Mouse (Mus musculus): ENCODE results near the gene Brca2. TPM values are rescaled to one million over a fixed set of nuclear protein-coding genes. Genes with fewer than 3 reads are reported as not detected.

Gene Brca2
- polyA plus RNA-seq, 1 experiment from 2014 or later, result 13.8 TPM

DNA sequence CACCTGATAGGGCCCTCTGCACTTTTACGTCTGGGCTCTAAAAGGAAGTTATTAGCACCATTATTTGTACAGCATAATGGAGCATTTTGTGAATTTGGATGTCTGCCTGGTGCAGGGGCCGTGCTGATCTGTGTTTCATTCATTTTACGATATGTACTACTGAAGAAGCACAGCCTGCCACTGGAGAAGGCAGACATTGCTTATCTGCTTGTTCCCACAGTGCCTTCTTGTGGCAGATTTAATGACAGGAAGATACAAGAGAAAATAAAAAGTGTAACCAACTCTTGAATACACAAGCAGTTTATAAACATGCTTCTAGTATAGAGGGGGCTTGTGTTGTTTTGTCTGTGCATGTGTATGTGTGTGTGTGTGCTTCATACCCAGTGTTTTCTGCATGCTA, 29.2 kb downstream of the Brca2 start:
- Histone ChIP-seq H3K27me3 (ENCODE audit: control insufficient read depth, insufficient read depth, low read length) (no peaks in the 10 kb centered on the region), H3K4me1 (ENCODE audit: control insufficient read depth, insufficient read depth, low read length) (no peaks in the 10 kb centered on the region), H3K4me3 (ENCODE audit: low read length) (no peak overlapping the region), H3K27ac (ENCODE audit: low read length) (no peak overlapping the region), H3K4me2 (ENCODE audit: low read depth, low read length) (no peak overlapping the region), H3K9me3 (replicated peaks; ENCODE audit: control insufficient read depth, low read length) (no peaks in the 10 kb centered on the region), H3K36me3 (ENCODE audit: control insufficient read depth, insufficient read depth) (peaks cover 26% of the 10 kb centered on the region), H3K9ac (ENCODE audit: low read length) (no peak overlapping the region)
- no peak for ATAC-seq (replicated peaks; ENCODE audit: extremely low read depth, insufficient read depth, low FRiP score)
- 56% methylated on average over 3 of the region's 3 CpGs for WGBS

DNA sequence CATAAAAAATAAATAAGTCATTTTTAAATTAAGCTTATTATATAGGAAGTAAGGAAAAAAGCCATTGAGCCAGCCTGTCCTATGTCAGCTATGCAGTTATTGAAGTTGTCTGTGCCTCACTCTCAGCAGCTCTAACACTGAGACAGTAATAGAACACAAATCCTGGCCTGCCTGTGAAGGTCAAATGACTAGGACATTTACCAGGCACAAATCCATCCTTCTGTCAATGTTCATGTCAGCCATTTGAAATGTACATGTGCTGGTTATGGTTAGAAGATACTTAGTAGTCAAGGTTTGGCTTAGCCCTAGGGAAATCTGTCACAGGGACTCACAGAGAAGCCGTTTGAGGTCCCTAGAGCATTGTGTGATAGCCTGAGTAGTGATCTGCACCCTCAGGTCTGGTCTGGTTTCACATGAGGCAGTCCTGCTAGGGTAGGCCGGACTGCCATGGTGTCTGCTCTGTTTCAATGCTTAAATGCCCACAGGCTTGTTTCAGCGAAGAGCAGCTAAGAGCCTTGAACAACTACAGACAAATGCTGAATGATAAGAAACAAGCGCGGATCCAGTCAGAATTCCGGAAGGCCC, 37.2 kb downstream of the Brca2 start:
- H3K9ac ChIP-seq (ENCODE audit: low read length), result no peak overlapping the region
- ATAC-seq (replicated peaks; ENCODE audit: extremely low read depth, insufficient read depth, low FRiP score), result peak; percentile 65
- H3K4me2 ChIP-seq (ENCODE audit: low read depth, low read length), result no peak overlapping the region
- no peak overlapping the region for H3K4me3 ChIP-seq (ENCODE audit: low read length)
- H3K36me3 ChIP-seq (ENCODE audit: control insufficient read depth, insufficient read depth), result peaks cover 31% of the 10 kb centered on the region
- H3K27me3 ChIP-seq (ENCODE audit: control insufficient read depth, insufficient read depth, low read length), result no peaks in the 10 kb centered on the region
- 0 out of 2 replicates have a peak, but pooled peaks cover 3% of the 10 kb centered on the region for H3K4me1 ChIP-seq (ENCODE audit: control insufficient read depth, insufficient read depth, low read length)
- H3K9me3 ChIP-seq (replicated peaks; ENCODE audit: control insufficient read depth, low read length), result no peaks in the 10 kb centered on the region
- peak overlapping the region; percentile 77 for H3K27ac ChIP-seq (ENCODE audit: low read length)
- WGBS, result 45% methylated on average over 6 of the region's 6 CpGs

DNA sequence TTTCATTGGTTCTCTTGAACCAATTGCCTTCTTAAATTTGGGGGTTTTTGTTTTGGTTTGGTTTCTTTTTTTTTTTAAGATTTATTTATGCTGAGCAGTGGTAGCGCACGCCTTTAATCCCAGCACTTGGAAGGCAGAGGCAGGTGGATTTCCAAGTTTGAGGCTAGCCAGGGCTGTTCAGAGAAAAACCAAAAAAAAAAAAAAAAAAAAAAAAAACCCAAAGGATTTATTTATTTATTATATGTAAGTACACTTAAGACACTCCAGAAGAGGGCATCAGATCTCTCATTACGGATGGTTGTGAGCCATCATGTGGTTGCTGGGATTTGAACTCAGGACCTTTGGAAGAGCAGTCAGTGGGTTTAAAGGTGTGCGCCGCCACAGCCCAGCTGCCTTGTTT, 38.4 kb downstream of the Brca2 start:
- Histone ChIP-seq H3K4me1 (ENCODE audit: control insufficient read depth, insufficient read depth, low read length) (0 out of 2 replicates have a peak, but pooled peaks cover 3% of the 10 kb centered on the region), H3K9ac (ENCODE audit: low read length) (no peak overlapping the region), H3K4me3 (ENCODE audit: low read length) (no peak overlapping the region), H3K4me2 (ENCODE audit: low read depth, low read length) (no peak overlapping the region), H3K9me3 (replicated peaks; ENCODE audit: control insufficient read depth, low read length) (no peaks in the 10 kb centered on the region), H3K36me3 (ENCODE audit: control insufficient read depth, insufficient read depth) (peaks cover 30% of the 10 kb centered on the region), H3K27me3 (ENCODE audit: control insufficient read depth, insufficient read depth, low read length) (no peaks in the 10 kb centered on the region), H3K27ac (ENCODE audit: low read length) (no peak overlapping the region)
- no peak for ATAC-seq (replicated peaks; ENCODE audit: extremely low read depth, insufficient read depth, low FRiP score)
- WGBS, result 96% methylated on average over 5 of the region's 5 CpGs

DNA sequence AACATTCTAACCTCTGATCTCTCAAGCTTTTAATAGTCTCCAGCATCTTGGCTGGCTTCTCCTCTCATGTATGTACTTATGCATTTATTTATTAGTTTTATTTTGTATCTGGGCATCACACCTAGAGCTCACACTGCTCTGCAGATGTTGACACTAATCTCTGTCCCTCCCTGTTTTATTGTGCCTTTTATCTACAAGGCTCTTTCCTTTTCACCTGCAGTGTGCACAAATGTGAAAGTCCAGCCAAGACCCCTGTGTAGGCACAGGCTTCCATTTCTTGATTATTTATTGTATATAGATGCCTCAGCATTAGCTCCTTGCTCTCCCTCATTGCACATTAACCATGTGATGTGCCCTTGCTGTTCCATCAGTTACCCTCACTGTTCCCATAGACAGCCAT, 38.9 kb downstream of the Brca2 start:
- H3K36me3 ChIP-seq (ENCODE audit: control insufficient read depth, insufficient read depth), result peaks cover 30% of the 10 kb centered on the region

DNA sequence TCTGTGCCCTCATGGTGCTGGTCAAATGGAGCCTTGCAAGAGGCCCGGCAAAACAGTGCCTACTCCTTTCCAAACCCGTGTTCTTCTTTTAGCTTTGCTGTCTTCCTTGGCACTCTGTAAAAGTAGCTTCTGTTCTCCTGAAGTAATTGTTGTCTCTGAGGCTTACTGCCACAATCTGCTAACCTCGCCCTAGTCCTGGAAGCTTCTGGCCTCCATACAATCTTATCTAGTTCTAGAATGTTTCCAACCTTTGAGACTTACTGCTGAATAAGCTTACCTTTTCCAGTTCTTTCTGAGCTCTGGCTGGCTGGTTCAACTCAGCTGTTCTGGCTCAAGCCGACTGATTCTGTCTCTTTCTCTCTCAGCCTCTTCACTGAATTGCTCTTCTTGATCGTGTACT, 39.4 kb downstream of the Brca2 start:
- ATAC-seq (replicated peaks; ENCODE audit: extremely low read depth, insufficient read depth, low FRiP score), result no peak
- Histone ChIP-seq H3K4me1 (ENCODE audit: control insufficient read depth, insufficient read depth, low read length) (0 out of 2 replicates have a peak, but pooled peaks cover 3% of the 10 kb centered on the region), H3K9me3 (replicated peaks; ENCODE audit: control insufficient read depth, low read length) (no peaks in the 10 kb centered on the region), H3K27me3 (ENCODE audit: control insufficient read depth, insufficient read depth, low read length) (no peaks in the 10 kb centered on the region), H3K9ac (ENCODE audit: low read length) (no peak overlapping the region), H3K27ac (ENCODE audit: low read length) (no peak overlapping the region), H3K4me3 (ENCODE audit: low read length) (no peak overlapping the region), H3K4me2 (ENCODE audit: low read depth, low read length) (no peak overlapping the region), H3K36me3 (ENCODE audit: control insufficient read depth, insufficient read depth) (peaks cover 29% of the 10 kb centered on the region)
- WGBS, result 85% methylated on average over 5 of the region's 5 CpGs

More for the DNA sequence above, 38.9 kb downstream of the Brca2 start:
- 0 out of 2 replicates have a peak, but pooled peaks cover 3% of the 10 kb centered on the region for H3K4me1 ChIP-seq (ENCODE audit: control insufficient read depth, insufficient read depth, low read length)
- no peak for ATAC-seq (replicated peaks; ENCODE audit: extremely low read depth, insufficient read depth, low FRiP score)
- no peaks in the 10 kb centered on the region for H3K27me3 ChIP-seq (ENCODE audit: control insufficient read depth, insufficient read depth, low read length)
- H3K9ac ChIP-seq (ENCODE audit: low read length), result no peak overlapping the region
- H3K4me2 ChIP-seq (ENCODE audit: low read depth, low read length), result no peak overlapping the region
- H3K27ac ChIP-seq (ENCODE audit: low read length), result no peak overlapping the region
- H3K4me3 ChIP-seq (ENCODE audit: low read length), result no peak overlapping the region
- H3K9me3 ChIP-seq (replicated peaks; ENCODE audit: control insufficient read depth, low read length), result no peaks in the 10 kb centered on the region

DNA sequence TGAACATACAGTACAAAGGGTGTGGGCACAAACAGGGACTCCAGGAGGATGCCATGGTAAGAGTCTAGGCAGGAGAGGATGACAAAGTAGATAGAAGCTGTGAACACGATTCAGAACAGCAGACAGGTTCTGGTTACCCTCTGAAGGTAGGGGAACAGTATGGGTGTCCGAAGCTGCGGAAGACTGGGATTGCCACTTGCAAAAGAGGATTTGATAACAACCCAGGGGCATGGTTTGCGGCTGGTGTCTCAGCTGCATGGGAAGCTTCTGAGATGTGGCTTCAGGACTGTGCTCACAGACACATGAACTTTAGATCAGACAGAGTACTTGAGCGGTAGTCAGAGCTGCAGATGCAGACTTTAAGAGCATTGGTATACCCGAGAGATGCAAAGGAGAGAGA, 42.0 kb downstream of the Brca2 start:
- Histone ChIP-seq H3K9me3 (replicated peaks; ENCODE audit: control insufficient read depth, low read length) (no peaks in the 10 kb centered on the region), H3K4me1 (ENCODE audit: control insufficient read depth, insufficient read depth, low read length) (0 out of 2 replicates have a peak, but pooled peaks cover 3% of the 10 kb centered on the region), H3K27me3 (ENCODE audit: control insufficient read depth, insufficient read depth, low read length) (no peaks in the 10 kb centered on the region), H3K27ac (ENCODE audit: low read length) (no peak overlapping the region), H3K4me2 (ENCODE audit: low read depth, low read length) (no peak overlapping the region), H3K9ac (ENCODE audit: low read length) (no peak overlapping the region), H3K4me3 (ENCODE audit: low read length) (no peak overlapping the region), H3K36me3 (ENCODE audit: control insufficient read depth, insufficient read depth) (peaks cover 23% of the 10 kb centered on the region)
- no peak for ATAC-seq (replicated peaks; ENCODE audit: extremely low read depth, insufficient read depth, low FRiP score)
- 90% methylated on average over 6 of the region's 6 CpGs for WGBS

DNA sequence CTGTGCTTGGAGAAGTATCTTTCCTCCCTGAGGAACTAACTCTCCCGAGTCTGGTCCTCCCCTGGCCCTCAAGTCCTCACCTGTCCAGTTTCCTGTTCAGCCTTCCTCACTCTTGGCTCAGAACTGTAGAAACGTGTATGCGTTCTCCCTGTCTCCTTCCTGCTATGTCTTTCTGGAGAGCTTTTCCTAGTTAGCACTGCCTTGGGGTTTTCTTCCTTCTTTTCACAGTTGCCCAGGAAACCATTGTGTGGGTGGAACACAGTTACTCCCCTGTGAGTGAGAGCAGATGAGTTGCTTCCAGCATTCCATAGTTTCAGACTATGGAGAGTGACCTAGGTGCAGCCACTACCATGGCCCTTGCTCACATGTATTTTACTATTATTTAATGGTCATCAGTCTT, 43.8 kb downstream of the Brca2 start:
- H3K9ac ChIP-seq (ENCODE audit: low read length), result no peak overlapping the region
- H3K27me3 ChIP-seq (ENCODE audit: control insufficient read depth, insufficient read depth, low read length), result no peaks in the 10 kb centered on the region
- no peak overlapping the region for H3K27ac ChIP-seq (ENCODE audit: low read length)
- H3K4me2 ChIP-seq (ENCODE audit: low read depth, low read length), result no peak overlapping the region
- H3K36me3 ChIP-seq (ENCODE audit: control insufficient read depth, insufficient read depth), result peaks cover 23% of the 10 kb centered on the region
- H3K4me3 ChIP-seq (ENCODE audit: low read length), result no peak overlapping the region
- no peaks in the 10 kb centered on the region for H3K4me1 ChIP-seq (ENCODE audit: control insufficient read depth, insufficient read depth, low read length)
- no peaks in the 10 kb centered on the region for H3K9me3 ChIP-seq (replicated peaks; ENCODE audit: control insufficient read depth, low read length)
- WGBS, result 75% methylated on average over 3 of the region's 3 CpGs
- ATAC-seq (replicated peaks; ENCODE audit: extremely low read depth, insufficient read depth, low FRiP score), result no peak

DNA sequence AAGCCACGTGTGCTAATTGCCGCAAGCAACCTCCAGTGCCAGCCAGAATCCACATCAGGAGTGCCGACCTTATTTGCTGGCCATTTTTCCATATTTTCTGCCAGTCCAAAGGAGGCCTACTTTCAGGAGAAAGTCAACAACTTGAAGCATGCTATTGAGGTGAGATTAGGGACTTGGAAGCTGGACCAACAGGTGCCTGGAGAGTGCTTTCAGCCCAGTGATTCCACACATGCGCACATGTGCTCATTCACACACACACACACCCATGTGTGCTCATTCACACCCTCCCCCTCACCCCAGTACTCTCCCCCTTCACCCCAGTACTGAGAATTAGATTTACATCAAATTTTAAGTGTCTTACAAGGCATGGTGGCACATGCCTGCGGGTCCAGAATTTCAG, 44.5 kb downstream of the Brca2 start:
- H3K36me3 ChIP-seq (ENCODE audit: control insufficient read depth, insufficient read depth), result peaks cover 18% of the 10 kb centered on the region
- ATAC-seq (replicated peaks; ENCODE audit: extremely low read depth, insufficient read depth, low FRiP score), result no peak
- H3K4me2 ChIP-seq (ENCODE audit: low read depth, low read length), result no peak overlapping the region
- no peak overlapping the region for H3K9ac ChIP-seq (ENCODE audit: low read length)
- no peak overlapping the region for H3K27ac ChIP-seq (ENCODE audit: low read length)
- no peak overlapping the region for H3K4me3 ChIP-seq (ENCODE audit: low read length)
- no peaks in the 10 kb centered on the region for H3K4me1 ChIP-seq (ENCODE audit: control insufficient read depth, insufficient read depth, low read length)
- H3K9me3 ChIP-seq (replicated peaks; ENCODE audit: control insufficient read depth, low read length), result no peaks in the 10 kb centered on the region
- WGBS, result 87% methylated on average over 5 of the region's 5 CpGs
- H3K27me3 ChIP-seq (ENCODE audit: control insufficient read depth, insufficient read depth, low read length), result no peaks in the 10 kb centered on the region

DNA sequence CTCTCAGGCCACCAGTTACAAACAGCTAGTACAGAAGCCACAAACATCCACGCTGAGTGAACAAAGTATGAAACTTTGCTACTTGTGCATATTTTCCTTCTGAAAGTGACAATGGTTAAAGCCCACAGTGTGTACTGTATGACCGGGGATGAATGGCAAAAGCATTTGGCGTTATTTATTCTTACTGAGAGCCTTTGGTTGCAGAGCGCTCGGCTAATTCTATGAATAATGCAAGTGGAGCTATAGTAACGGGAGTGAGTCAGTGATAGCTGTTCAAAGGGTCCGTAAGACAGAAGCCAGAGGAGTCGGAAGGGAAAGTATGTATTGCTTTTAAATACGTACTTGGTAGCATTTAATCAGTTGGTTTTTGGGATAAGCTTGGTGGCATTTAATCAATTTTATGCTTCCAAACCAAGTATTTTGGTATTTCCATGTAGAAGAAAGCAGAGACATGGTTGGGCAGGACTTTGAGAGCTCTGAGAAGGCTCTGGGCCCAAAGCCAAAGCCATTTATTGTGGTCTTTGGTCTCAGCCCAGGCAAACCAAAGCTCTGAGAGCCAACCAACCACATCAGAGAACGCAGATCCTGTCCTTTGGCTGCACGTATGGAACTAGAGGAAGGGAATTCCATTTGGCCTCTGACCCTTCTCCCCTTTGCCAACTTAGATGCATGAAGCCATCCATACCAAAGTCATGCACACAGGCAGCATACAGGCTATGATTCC, 48.2 kb downstream of the Brca2 start:
- Histone ChIP-seq H3K36me3 (ENCODE audit: control insufficient read depth, insufficient read depth) (peaks cover 19% of the 10 kb centered on the region), H3K9me3 (replicated peaks; ENCODE audit: control insufficient read depth, low read length) (no peaks in the 10 kb centered on the region), H3K9ac (ENCODE audit: low read length) (no peak overlapping the region), H3K4me2 (ENCODE audit: low read depth, low read length) (no peak overlapping the region), H3K27ac (ENCODE audit: low read length) (no peak overlapping the region), H3K4me1 (ENCODE audit: control insufficient read depth, insufficient read depth, low read length) (peaks cover 3% of the 10 kb centered on the region), H3K4me3 (ENCODE audit: low read length) (no peak overlapping the region), H3K27me3 (ENCODE audit: control insufficient read depth, insufficient read depth, low read length) (no peaks in the 10 kb centered on the region)
- no peak for ATAC-seq (replicated peaks; ENCODE audit: extremely low read depth, insufficient read depth, low FRiP score)
- 79% methylated on average over 11 of the region's 11 CpGs for WGBS

Measured in heart, embryonic 16.5 days (tissue).